ENCODE assay signal across 17 mouse cellular contexts in genomic region chr4:69628908-69629307, GRCm38 (mm10).
DNase-seq lines count a peak whose midpoint lies in the region; ATAC-seq lines count a peak whose summit lies in the region.
"Had no signal": no experiment of that assay in that cellular context is flagged by ENCODE, and none has a peak within 500 bp of the region (broad histone marks: within the 10 kb centered on the region; RNA-seq: fewer than 3 reads in every experiment).

No protein-coding gene starts in this region.

- H3K9me3 ChIP-seq in midbrain, embryonic 14.5 days (ENCODE audit: control insufficient read depth, low read length) = no peaks in the 10 kb centered on the region
- H3K9me3 ChIP-seq in midbrain, embryonic 13.5 days = no peaks in the 10 kb centered on the region
- H3K9me3 ChIP-seq in neural tube, embryonic 14.5 days (ENCODE audit: control insufficient read depth, low read length) = no peaks in the 10 kb centered on the region

- no peak overlapping the region for H3K9ac ChIP-seq in midbrain, embryonic 14.5 days (replicated peaks; ENCODE audit: low read length)
- H3K9ac ChIP-seq in midbrain, embryonic 13.5 days (replicated peaks) = no peak overlapping the region
- H3K9ac ChIP-seq in neural tube, embryonic 14.5 days (replicated peaks; ENCODE audit: low read depth, low read length) = no peak overlapping the region

- intact Hi-C loops in heart, postnatal 14 days (cut with DNase I) = no loop called here

- ATAC-seq in midbrain, embryonic 14.5 days (ENCODE audit: low FRiP score, low TSS enrichment) = no peak
- no peak for ATAC-seq in midbrain, embryonic 13.5 days
- peak; percentile 76 for ATAC-seq in neural tube, embryonic 14.5 days (ENCODE audit: low read depth)
- ATAC-seq: activated CD4-positive, CD25-positive, alpha-beta regulatory T cell, adult 4 months had no signal

- no peak overlapping the region for H3K4me3 ChIP-seq in midbrain, embryonic 14.5 days (replicated peaks; ENCODE audit: low read depth, low read length)
- H3K4me3 ChIP-seq in midbrain, embryonic 13.5 days (replicated peaks) = no peak overlapping the region
- no peak overlapping the region for H3K4me3 ChIP-seq in neural tube, embryonic 14.5 days (ENCODE audit: low read depth, low read length)
- H3K4me3 ChIP-seq: erythroblast, embryonic 14.5 days had no signal

- 43% methylated on average over 2 of the region's 2 CpGs for WGBS in midbrain, embryonic 14.5 days
- WGBS in midbrain, embryonic 13.5 days = 44% methylated on average over 2 of the region's 2 CpGs
- WGBS in neural tube, embryonic 14.5 days = 20% methylated on average over 2 of the region's 2 CpGs

- H3K27ac ChIP-seq in midbrain, embryonic 14.5 days (replicated peaks; ENCODE audit: low read depth, low read length) = no peak overlapping the region
- no peak overlapping the region for H3K27ac ChIP-seq in midbrain, embryonic 13.5 days
- no peak overlapping the region for H3K27ac ChIP-seq in neural tube, embryonic 14.5 days (ENCODE audit: low read depth, low read length)
- H3K27ac ChIP-seq: macrophage had no signal

- no peaks in the 10 kb centered on the region for H3K36me3 ChIP-seq in midbrain, embryonic 14.5 days (ENCODE audit: control insufficient read depth, insufficient read depth, low read length)
- no peaks in the 10 kb centered on the region for H3K36me3 ChIP-seq in midbrain, embryonic 13.5 days
- H3K36me3 ChIP-seq in neural tube, embryonic 14.5 days (ENCODE audit: control insufficient read depth, insufficient read depth, low read length) = no peaks in the 10 kb centered on the region

- peak; percentile 5 for DNase-seq in cerebellum, adult 11-12 months
- DNase-seq in cerebellum, postnatal 14 days = no peak
- peak; percentile 28 for DNase-seq in layer of hippocampus, adult 11-12 months (ENCODE audit: low spot score)
- no peak for DNase-seq in layer of hippocampus, postnatal 36 days
- DNase-seq in midbrain, embryonic 14.5 days = peak; percentile 22
- DNase-seq in heart, postnatal 14 days = no peak
- DNase-seq: adrenal gland, postnatal 36 days; heart, postnatal 10 days; kidney, adult 18-20 months; kidney, postnatal 25 days; lung, adult 2 months had no signal

- no peaks in the 10 kb centered on the region for H3K4me1 ChIP-seq in midbrain, embryonic 14.5 days (ENCODE audit: control insufficient read depth, insufficient read depth, low read length)
- 0 out of 2 replicates have a peak, but pooled peaks cover 4% of the 10 kb centered on the region for H3K4me1 ChIP-seq in midbrain, embryonic 13.5 days (replicated peaks)
- no peaks in the 10 kb centered on the region for H3K4me1 ChIP-seq in neural tube, embryonic 14.5 days (ENCODE audit: control insufficient read depth, insufficient read depth, low read length)

- no peaks in the 10 kb centered on the region for H3K27me3 ChIP-seq in midbrain, embryonic 14.5 days (ENCODE audit: control insufficient read depth, insufficient read depth, low read length)
- H3K27me3 ChIP-seq in midbrain, embryonic 13.5 days = no peaks in the 10 kb centered on the region
- no peaks in the 10 kb centered on the region for H3K27me3 ChIP-seq in neural tube, embryonic 14.5 days (ENCODE audit: control insufficient read depth, insufficient read depth, low read length)
- H3K27me3 ChIP-seq: CH12.LX had no signal

- H3K4me2 ChIP-seq in midbrain, embryonic 14.5 days (ENCODE audit: low read length) = no peak overlapping the region
- H3K4me2 ChIP-seq in midbrain, embryonic 13.5 days (replicated peaks) = no peak overlapping the region
- no peak overlapping the region for H3K4me2 ChIP-seq in neural tube, embryonic 14.5 days (ENCODE audit: low read depth, low read length)

Comparison
In these comparisons a context has a peak if more than half of its experiments do, and no peak if none do; other contexts are left out.
1. DNase-seq: peak in cerebellum, adult 11-12 months (single experiment), layer of hippocampus, adult 11-12 months (single experiment) and midbrain, embryonic 14.5 days (single experiment); none in cerebellum, postnatal 14 days (0 of 2), layer of hippocampus, postnatal 36 days (0 of 2) and heart, postnatal 14 days (0 of 2).